Mouse (Mus musculus): ENCODE measurements at regions not wholly inside any gene's neighbourhood (a gene's known extent, or its start where the extent isn't known, plus 50 kb on each side); places are given as distances from the start of the nearest gene placed in this dataset.

DNA sequence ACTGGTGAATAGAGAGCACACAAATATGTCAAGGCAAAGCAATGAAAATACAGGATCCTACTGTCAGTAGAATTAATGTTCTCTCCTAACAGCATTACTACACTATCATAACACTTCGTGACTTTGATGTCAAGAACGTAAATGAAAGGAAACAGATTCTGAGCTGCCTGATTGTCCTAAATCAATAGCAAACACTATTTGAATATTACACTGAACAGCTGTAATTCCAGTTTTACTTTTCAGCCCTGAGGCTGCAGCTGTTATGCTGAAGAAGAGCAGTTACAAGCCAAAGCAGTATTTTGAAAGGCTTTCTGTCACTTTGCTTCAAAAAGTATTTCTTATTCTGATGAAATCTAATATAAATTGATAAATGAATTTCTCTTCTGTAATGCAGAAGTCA is 828.7 kb upstream of the Adgrl2 start:
- DNase-seq (ENCODE audit: low spot score in 2 of 2): no peak

- no peak for DNase-seq (ENCODE audit: low spot score in 2 of 2)
Observed at GRCm38 (mm10) chr3:149811036-149811435, 820.7 kb upstream of the Adgrl2 start.

GRCm38 (mm10) chr3:149805345-149805744 is 815.0 kb upstream of the Adgrl2 start:
- no peak for DNase-seq (ENCODE audit: low spot score in 2 of 2)

GRCm38 (mm10) chr3:149796123-149796522 is 805.8 kb upstream of the Adgrl2 start:
- no peak for DNase-seq (ENCODE audit: low spot score in 2 of 2)

GRCm38 (mm10) chr3:149791593-149791992 is 801.2 kb upstream of the Adgrl2 start:
- no peak for DNase-seq (ENCODE audit: low spot score in 2 of 2)

- DNase-seq (ENCODE audit: low spot score in 2 of 2): no peak
Observed at GRCm38 (mm10) chr3:149786096-149786495, 795.7 kb upstream of the Adgrl2 start.

DNA sequence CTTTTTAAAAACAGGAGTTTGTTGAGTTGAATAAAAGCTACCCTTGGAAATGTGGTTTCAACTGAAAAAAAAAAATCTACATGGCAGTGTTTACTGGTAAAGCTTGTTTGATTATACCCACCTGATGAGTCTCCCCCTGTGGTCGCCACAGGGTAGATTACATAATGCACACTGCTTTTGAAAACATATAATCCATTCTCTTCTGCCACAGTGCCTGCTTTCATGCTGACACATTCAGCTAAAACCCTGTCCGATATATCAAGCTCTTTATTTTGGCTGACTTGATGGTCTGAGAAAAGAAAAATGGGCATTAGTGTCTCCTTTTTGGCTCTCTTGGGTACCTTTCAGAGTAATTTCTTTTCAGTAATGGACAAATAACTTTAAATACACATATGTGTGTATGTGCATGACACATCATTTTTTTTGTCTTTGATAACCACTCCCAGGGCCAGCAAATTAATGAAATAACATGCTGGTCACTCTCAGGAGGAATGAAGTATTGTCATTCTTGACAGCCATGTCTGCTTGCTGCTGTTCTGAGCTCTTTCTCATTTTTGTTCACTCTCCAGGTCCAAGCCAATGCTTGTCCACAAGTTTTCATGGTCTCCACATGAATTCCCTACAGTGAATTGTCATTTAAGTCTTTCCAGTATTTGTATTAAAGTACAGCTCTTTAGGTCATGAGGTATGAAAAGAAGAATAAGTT is 793.7 kb upstream of the Adgrl2 start:
- DNase-seq (ENCODE audit: low spot score in 2 of 2): no peak

- DNase-seq (ENCODE audit: low spot score in 2 of 2): no peak
Observed at GRCm38 (mm10) chr3:149767847-149768421, 777.6 kb upstream of the Adgrl2 start.

GRCm38 (mm10) chr3:149761245-149761644 is 770.9 kb upstream of the Adgrl2 start:
- no peak for DNase-seq (ENCODE audit: low spot score in 2 of 2)

- DNase-seq (ENCODE audit: low spot score in 2 of 2): no peak
Observed at GRCm38 (mm10) chr3:149757910-149758592, 767.7 kb upstream of the Adgrl2 start.

DNA sequence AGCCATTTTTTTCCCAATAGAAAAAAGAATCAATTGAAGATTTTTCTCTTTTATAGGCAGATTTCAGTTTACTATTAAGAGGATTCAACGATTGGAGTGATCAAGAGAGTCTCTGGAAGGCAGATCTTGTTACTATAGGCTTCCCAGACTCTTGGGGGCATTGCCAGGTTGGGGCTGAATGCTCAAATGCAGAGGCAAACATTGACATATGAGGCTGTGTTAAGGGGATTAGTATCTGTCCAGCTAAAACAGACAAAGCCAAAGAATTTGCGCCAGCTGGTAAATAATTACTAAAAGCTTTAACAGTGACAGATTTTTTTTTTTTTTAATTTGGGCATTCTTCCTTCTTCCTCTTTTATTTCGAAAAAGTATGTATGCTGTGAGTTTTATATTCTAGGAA is 745.7 kb upstream of the Adgrl2 start:
- DNase-seq (ENCODE audit: low spot score in 2 of 2): no peak

- DNase-seq (ENCODE audit: low spot score in 2 of 2): no peak
Observed at GRCm38 (mm10) chr3:149726212-149726611, 735.9 kb upstream of the Adgrl2 start.

- no peak for DNase-seq (ENCODE audit: low spot score in 2 of 2)
Observed at GRCm38 (mm10) chr3:149724879-149725278, 734.5 kb upstream of the Adgrl2 start.

DNA sequence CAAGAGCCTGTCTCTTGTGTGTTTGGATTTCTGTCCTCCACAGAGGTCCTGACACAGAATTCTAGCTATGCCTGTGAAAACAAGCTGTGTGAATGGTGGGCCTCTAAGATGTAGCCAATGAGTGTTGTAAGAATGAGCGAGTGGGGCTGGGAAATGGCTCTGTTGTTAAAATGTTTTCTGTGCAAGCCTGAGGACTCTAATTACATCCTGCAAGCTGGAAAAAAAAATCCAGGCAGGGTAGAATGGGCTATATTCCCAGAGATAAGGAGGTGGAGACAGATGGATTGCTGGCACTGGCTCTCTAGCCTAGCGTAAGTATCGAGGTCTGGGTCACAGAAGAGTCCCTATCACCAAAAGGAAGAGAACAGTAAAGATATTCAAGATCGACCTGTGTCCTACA is 731.5 kb upstream of the Adgrl2 start:
- no peak for DNase-seq (ENCODE audit: low spot score in 2 of 2)

DNA sequence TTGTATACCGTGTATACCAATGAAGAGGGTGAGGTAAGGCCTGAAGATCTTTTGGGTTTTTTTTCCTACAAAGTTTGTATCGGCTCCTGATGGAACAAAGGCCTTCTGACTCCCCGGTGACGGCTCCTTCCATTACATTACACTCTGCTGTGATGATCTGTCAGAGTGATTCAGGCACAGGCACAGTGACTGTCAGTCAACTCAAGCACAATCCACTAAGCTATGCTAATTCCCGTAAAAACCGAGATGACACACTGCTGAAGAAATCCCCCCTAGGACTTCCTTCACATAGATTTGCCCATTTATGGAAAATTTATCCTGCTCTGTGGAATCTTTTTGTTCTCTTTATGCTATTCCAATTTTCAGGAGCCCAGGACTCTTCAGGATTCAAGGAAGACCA is 730.0 kb upstream of the Adgrl2 start:
- DNase-seq (ENCODE audit: low spot score in 2 of 2): no peak

DNA sequence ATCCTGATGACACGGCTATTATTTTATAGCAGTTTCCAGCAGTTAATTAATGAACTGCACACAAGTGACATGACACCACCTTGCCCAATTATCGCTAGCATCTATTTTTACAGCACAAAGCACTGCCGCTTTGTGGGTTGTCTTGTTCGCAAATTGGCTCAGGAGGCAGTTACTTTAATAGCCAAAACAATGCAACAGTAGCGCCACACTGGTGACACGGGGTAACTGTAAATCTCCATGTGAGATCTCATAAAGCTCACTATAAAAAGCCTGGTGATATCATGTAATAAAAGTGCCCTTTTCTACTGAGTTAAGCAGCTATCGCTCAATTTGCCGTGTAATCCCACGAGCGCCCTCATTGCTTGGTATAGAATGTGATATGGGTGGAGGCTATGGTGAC is 715.4 kb upstream of the Adgrl2 start:
- no peak for DNase-seq (ENCODE audit: low spot score in 2 of 2)

DNA sequence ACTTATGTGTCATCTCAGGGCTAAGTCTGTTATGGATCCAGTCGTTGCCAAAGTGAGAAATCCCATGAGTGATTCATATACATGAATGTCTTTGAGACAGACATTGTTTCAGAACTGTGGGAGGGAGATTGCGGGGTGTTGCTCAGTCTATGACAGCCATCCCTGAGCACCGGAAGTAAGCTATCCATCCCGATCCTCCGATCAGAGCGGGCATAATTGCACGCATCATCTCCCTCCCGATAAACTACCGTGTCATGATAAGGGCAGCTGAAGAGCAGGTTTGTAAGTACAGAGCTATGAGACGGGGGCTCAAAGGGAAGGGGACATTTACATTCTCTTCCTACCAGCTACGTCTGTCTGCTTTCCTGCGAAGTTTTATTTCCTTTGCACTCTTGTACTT is 715.0 kb upstream of the Adgrl2 start:
- DNase-seq (ENCODE audit: low spot score in 2 of 2): no peak

DNA sequence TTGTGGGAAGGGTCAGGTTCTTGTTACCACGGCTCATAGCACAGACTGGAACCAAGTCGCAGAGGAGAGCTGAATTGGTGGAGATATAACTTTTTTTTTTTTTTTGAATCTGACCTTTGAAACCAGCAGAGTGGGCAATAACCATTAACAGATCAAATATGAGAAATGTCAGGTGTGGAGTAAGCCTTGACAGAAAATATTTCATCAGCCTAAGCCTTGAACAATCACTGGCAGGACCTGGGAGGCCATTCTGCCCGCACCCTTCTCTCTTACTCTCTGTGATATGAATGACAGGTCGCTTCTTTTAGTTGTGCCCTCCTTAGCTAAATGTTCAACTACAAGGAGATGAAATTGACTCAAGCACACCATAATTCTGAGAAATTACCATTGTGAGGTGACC is 714.1 kb upstream of the Adgrl2 start:
- no peak for DNase-seq (ENCODE audit: low spot score in 2 of 2)

- DNase-seq (ENCODE audit: low spot score in 2 of 2): no peak
Observed at GRCm38 (mm10) chr3:149683561-149683960, 693.2 kb upstream of the Adgrl2 start.

GRCm38 (mm10) chr3:149682246-149682645 is 691.9 kb upstream of the Adgrl2 start:
- no peak for DNase-seq (ENCODE audit: low spot score in 2 of 2)

GRCm38 (mm10) chr3:149673926-149674325 is 683.6 kb upstream of the Adgrl2 start:
- no peak for DNase-seq (ENCODE audit: low spot score in 2 of 2)

GRCm38 (mm10) chr3:149664624-149665023 is 674.3 kb upstream of the Adgrl2 start:
- no peak for DNase-seq (ENCODE audit: low spot score in 2 of 2)

- no peak for DNase-seq (ENCODE audit: low spot score in 2 of 2)
Observed at GRCm38 (mm10) chr3:149638324-149638723, 648.0 kb upstream of the Adgrl2 start.
